Mouse (Mus musculus) testis, postnatal 14 days (tissue): Measurements from ENCODE around the gene Col6a6.
"Not testable (repeated sequence)": the region's sequence is repeated elsewhere in the genome, so short reads cannot be mapped to it uniquely, and the experiment has no call there.

Experiments used
- DNase-seq: peaks from one replicate; pipeline ENCODE4 v3.0.0; 2021; ENCODE audit warnings: low spot score

Gene Col6a6

GRCm38 (mm10) chr9:105827791-105828385 lies at the start of gene Col6a6:
Col6a6 (minus strand) TSS chr9:105828160.
- no peak for DNase-seq

GRCm38 (mm10) chr9:105876124-105876523 lies 48.2 kb upstream of the Col6a6 start:
- DNase-seq, result peak; percentile 38

- peak; percentile 83 for DNase-seq
Observed at GRCm38 (mm10) chr9:105871643-105872042, 43.7 kb upstream of the Col6a6 start.

GRCm38 (mm10) chr9:105857773-105858172 lies 29.8 kb upstream of the Col6a6 start:
- peak; percentile 29 for DNase-seq

GRCm38 (mm10) chr9:105852778-105853065 lies 24.8 kb upstream of the Col6a6 start:
- DNase-seq, result no peak

GRCm38 (mm10) chr9:105852015-105852777 lies 24.2 kb upstream of the Col6a6 start:
- no peak for DNase-seq

- no peak for DNase-seq
Observed at GRCm38 (mm10) chr9:105851011-105851410, 23.1 kb upstream of the Col6a6 start.

GRCm38 (mm10) chr9:105848396-105848795 lies 20.4 kb upstream of the Col6a6 start:
- no peak for DNase-seq

GRCm38 (mm10) chr9:105847261-105847660 lies 19.3 kb upstream of the Col6a6 start:
- DNase-seq, result no peak

GRCm38 (mm10) chr9:105841386-105841785 lies 13.4 kb upstream of the Col6a6 start:
- DNase-seq, result not testable (repeated sequence)

- no peak for DNase-seq
Observed at GRCm38 (mm10) chr9:105839147-105839515, 11.2 kb upstream of the Col6a6 start.

- no peak for DNase-seq
Observed at GRCm38 (mm10) chr9:105838396-105839146, 10.6 kb upstream of the Col6a6 start.

- peak; percentile 36 for DNase-seq
Observed at GRCm38 (mm10) chr9:105835587-105835986, 7.6 kb upstream of the Col6a6 start.

GRCm38 (mm10) chr9:105834799-105835198 lies 6.8 kb upstream of the Col6a6 start:
- no peak for DNase-seq

- DNase-seq, result no peak
Observed at GRCm38 (mm10) chr9:105831291-105831690, 3.3 kb upstream of the Col6a6 start.

- no peak for DNase-seq
Observed at GRCm38 (mm10) chr9:105827076-105827647, 798 bp downstream of the Col6a6 start.

- DNase-seq, result no peak
Observed at GRCm38 (mm10) chr9:105820711-105821110, 7.2 kb downstream of the Col6a6 start.

GRCm38 (mm10) chr9:105819155-105819709 lies 8.7 kb downstream of the Col6a6 start:
- DNase-seq, result no peak

- DNase-seq, result no peak
Observed at GRCm38 (mm10) chr9:105814436-105814835, 13.5 kb downstream of the Col6a6 start.

GRCm38 (mm10) chr9:105811458-105811857 lies 16.5 kb downstream of the Col6a6 start:
- DNase-seq, result no peak

GRCm38 (mm10) chr9:105808920-105809505 lies 18.9 kb downstream of the Col6a6 start:
- no peak for DNase-seq

GRCm38 (mm10) chr9:105803416-105803815 lies 24.5 kb downstream of the Col6a6 start:
- no peak for DNase-seq
